Mouse (Mus musculus): ENCODE results near the gene Cdk15. TPM values are rescaled to one million over a fixed set of nuclear protein-coding genes. Genes with fewer than 3 reads are reported as not detected.

Gene Cdk15
- not detected for polyA plus RNA-seq (2014; fragmentation: Illumina TruSeq; extraction: RNeasy Lipid Tissue Mini Kit (QIAGEN cat#74804); ENCODE audit: low replicate concordance)

GRCm38 (mm10) chr1:59256751-59257231, at the start of gene Cdk15:
TSS of gene Cdk15 (plus strand) at chr1:59256906.

GRCm38 (mm10) chr1:59236856-59237441, 19.8 kb upstream of the Cdk15 start, which contains the start of gene Als2:
TSS of gene Als2 (minus strand) at chr1:59237231.

Other genes with a start within 250 kb of the Cdk15 start
- not detected for gene C2cd6, start 162.0 kb upstream of the Cdk15 start, polyA plus RNA-seq (2014; fragmentation: Illumina TruSeq; extraction: RNeasy Lipid Tissue Mini Kit (QIAGEN cat#74804); ENCODE audit: low replicate concordance)
- gene Tmem237, start 136.5 kb upstream of the Cdk15 start, polyA plus RNA-seq (2014; fragmentation: Illumina TruSeq; extraction: RNeasy Lipid Tissue Mini Kit (QIAGEN cat#74804); ENCODE audit: low replicate concordance): 4.9 TPM
- gene Mpp4, start 93.5 kb upstream of the Cdk15 start, polyA plus RNA-seq (2014; fragmentation: Illumina TruSeq; extraction: RNeasy Lipid Tissue Mini Kit (QIAGEN cat#74804); ENCODE audit: low replicate concordance): 2.5 TPM
- gene Als2, start 19.7 kb upstream of the Cdk15 start, polyA plus RNA-seq (2014; fragmentation: Illumina TruSeq; extraction: RNeasy Lipid Tissue Mini Kit (QIAGEN cat#74804); ENCODE audit: low replicate concordance): 21.9 TPM
- 14.7 TPM for gene Fzd7, start 225.5 kb downstream of the Cdk15 start, polyA plus RNA-seq (2014; fragmentation: Illumina TruSeq; extraction: RNeasy Lipid Tissue Mini Kit (QIAGEN cat#74804); ENCODE audit: low replicate concordance)

Measured in small intestine, adult 10 weeks (tissue).